Mouse (Mus musculus) neural tube, embryonic 12.5 days (tissue): ENCODE results near the gene Smtn. TPM values are rescaled to one million over a fixed set of nuclear protein-coding genes. Genes with fewer than 3 reads are reported as not detected.

Experiments used
- polyA plus RNA-seq: library from polyadenylated mRNA; unstranded; fragments of >200 nt; fragmentation: Nextera tagmentation; extraction: Ambion mirVana; gene quantifications from 2 replicates; pipeline ENCODE4 v1.2.1, GENCODE M21; 2016

Gene Smtn
- polyA plus RNA-seq, 1 experiment from 2014 or later: 37.9 TPM

Other genes with a start within 250 kb of the Smtn start
- gene Pik3ip1, start 210.2 kb downstream of the Smtn start, polyA plus RNA-seq: 21.2 and 22.6 TPM in 2 replicates
- 117 and 121 TPM in 2 replicates for gene Limk2, start 131.4 kb downstream of the Smtn start, polyA plus RNA-seq
- gene Rnf185, start 88.2 kb downstream of the Smtn start, polyA plus RNA-seq: 40.7 and 43.9 TPM in 2 replicates
- gene Pla2g3, start 52.3 kb downstream of the Smtn start, polyA plus RNA-seq: 1.0 and 1.3 TPM in 2 replicates
- 1.2 and 1.3 TPM in 2 replicates for gene Inpp5j, start 35.8 kb downstream of the Smtn start, polyA plus RNA-seq
- gene Selenom, start 25.9 kb downstream of the Smtn start, polyA plus RNA-seq: 61.8 and 69.1 TPM in 2 replicates
- 48.0 and 55.9 TPM in 2 replicates for gene Morc2a, start 108.6 kb upstream of the Smtn start, polyA plus RNA-seq